Mouse (Mus musculus) gastrocnemius, postnatal 25 days (tissue): ENCODE results near the gene Tmem82. TPM values are rescaled to one million over a fixed set of nuclear protein-coding genes. Genes with fewer than 3 reads are reported as not detected.

ENCODE experiments used
- DNase-seq: peaks from one replicate; pipeline ENCODE4 v3.0.0; 2022
- total RNA-seq, 2 experiments: library from RNA; stranded (reverse); gene quantifications; 1 replicate in 1 of 2; 2 replicates in 1 of 2; pipeline ENCODE4 v1.2.3; 2021

Gene Tmem82
- total RNA-seq, 2 experiments from 2014 or later: 1.2 to 2.3 TPM

DNA sequence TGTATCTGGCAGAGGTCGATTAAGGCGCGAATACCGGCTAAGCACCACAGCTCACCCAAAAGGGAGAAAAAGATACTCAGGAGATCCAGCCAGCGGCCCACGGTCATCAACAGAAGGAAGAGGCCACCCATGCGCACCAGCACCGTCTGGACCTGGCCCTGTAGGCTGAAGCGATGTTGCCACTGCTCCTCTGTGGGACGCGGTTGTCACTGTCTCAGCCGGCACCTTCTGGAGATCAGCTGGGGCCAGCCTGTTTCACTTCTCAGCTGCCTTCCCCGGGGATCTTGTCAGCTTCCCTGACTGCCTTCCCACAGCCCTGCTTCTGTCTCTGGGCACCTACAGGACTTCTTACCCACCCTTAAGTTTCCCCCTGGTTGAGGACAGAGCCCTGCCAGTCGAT lies 3.5 kb downstream of the Tmem82 start:
- DNase-seq: no peak

DNA sequence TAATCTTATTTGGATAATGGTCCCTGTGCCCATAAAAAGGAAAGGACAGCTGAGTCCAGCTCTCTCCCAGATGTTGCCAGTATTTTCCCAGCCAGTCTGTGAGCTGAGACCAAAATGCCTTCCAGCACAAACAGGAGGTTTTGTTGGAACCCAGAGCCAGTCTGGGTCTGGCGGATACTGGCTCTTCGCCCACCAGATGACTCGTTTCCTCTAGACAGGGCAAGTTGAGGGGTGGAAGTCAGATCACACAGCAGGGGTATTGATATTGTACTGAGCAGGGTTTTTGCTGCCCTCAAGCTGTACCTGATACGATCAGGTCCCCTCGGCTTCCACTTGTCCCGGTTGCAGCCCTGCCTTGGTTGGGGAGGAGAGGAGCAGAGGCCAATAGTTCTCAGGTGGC lies 8.9 kb downstream of the Tmem82 start:
- DNase-seq: no peak

DNA sequence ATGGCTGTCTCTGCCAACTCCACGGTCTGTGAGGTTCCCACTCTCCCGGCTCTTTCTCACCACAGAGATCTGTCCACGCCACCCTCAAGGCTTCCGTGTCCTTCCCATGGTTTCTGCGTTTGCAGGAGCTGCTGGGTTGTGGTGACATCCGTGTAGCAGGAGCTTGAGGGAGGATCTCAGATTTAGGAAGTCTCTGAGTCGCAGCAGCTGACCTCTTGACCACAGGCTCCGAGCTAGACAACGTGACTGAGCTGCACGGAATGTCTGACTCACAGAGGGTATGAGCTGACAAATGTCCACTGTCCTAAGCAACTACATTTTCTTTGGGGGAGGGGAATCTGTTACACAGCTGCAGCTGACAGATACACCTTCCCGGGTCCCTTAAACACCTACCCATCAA lies 12.6 kb downstream of the Tmem82 start, which contains the start of gene Fblim1:
Gene Fblim1, minus strand, starts transcription at position 236 of the 400 bp plus-strand sequence.
- DNase-seq: no peak

DNA sequence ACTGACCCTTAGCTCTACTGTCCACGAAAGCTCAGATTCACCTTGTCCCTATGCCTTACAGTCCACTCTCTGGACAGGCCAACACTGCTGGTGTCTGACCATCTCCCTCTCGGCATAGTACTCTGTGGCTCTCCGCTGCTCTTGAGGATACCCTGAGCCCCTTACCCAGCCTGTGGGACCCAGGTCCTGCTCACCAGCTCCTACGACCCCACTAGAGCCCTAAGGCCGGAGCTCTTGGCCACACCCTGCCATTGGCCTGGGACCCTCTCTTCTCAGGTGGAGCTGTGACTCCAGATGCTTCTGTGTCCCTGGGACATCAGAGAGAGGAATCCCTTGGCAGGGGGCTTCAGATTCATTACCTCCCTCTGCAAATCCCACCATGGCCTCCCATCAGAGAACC lies 13.0 kb downstream of the Tmem82 start:
- no peak for DNase-seq

- DNase-seq: no peak
These were observed 13.9 kb downstream of the Tmem82 start for GRCm38 (mm10) chr4:141604493-141604892.

GRCm38 (mm10) chr4:141603921-141604320 lies 14.5 kb downstream of the Tmem82 start:
- no peak for DNase-seq

DNA sequence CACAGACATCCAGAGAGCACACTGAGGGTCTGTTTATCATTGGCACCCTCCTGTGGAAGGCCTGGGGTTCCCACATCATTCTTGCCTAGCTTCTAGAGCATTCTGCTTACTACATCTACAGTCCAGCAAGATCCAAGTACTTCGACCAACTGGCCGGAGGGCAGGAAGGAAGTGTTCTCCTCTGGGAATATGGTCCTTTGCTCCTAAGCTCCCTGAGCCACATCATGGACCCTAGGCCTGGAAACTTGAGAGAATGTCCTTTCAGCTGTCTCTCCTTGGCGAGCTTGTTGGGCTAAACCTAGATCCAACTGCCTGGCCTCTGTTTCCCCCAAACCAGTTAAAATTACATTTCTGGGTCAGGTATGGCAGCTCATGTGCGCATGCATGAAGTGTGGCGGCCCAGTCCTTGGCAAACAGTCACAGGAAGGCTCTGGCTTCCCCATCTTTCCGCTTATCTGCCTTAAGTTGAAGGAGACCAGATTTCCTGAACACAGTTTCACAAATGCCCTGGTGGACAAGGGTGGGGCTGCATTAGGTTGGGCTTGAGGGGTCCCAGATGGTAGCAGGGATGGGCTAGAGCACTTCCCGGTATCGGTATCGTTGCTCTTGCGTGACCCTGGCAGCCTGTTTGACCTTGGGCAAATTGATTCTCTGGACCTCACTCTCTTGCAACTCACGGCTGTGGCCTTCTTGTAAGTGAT lies 15.8 kb downstream of the Tmem82 start:
- DNase-seq: no peak

GRCm38 (mm10) chr4:141601148-141601862 lies 17.1 kb downstream of the Tmem82 start:
- DNase-seq: no peak

GRCm38 (mm10) chr4:141600364-141600763 lies 18.1 kb downstream of the Tmem82 start:
- no peak for DNase-seq

DNA sequence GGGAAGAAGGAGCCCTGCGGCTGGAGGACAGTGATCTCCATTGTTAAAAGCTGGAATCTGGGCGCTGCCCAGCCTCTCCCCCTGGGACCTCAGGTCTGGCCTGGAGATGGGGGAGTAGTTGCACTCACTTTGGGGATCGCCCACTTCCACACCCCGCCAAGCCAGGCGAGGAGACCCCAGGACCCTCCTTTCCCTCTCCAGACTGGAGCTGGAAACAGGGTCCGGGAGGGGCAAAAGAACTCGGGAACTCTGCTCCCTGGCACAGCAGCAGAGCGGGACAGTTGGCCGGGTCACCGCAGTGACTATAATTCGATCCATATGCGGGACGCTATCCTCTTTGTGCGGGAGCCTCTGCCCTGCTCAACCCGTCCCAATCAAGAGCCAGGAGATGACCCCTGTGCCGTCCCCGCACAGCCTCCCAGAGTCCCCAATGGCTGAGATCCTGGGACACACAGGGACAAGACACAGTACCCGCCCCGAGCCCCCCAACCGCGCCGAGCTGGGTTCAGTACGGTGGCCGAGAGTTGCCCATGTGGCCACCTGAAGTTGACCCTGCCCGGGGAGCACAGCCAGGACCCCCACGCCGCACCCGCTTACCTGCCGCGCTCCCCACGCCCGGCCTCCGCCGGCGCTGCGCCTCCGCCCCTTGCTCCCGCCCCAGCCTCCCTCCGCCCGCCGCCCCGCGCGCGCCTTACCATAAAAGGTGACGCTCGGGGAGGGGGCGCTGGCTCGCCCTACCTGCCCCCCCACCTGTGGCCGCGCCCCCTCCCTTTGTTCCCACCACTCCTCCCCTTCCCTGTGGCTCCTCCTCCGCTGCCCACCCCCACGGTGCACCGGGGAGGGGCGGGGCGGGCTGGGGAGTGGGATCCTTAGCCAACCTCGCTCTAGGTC lies 18.9 kb downstream of the Tmem82 start:
- no peak for DNase-seq

GRCm38 (mm10) chr4:141598894-141599250 lies 19.6 kb downstream of the Tmem82 start:
- no peak for DNase-seq

GRCm38 (mm10) chr4:141598199-141598893 lies 20.1 kb downstream of the Tmem82 start:
- no peak for DNase-seq

DNA sequence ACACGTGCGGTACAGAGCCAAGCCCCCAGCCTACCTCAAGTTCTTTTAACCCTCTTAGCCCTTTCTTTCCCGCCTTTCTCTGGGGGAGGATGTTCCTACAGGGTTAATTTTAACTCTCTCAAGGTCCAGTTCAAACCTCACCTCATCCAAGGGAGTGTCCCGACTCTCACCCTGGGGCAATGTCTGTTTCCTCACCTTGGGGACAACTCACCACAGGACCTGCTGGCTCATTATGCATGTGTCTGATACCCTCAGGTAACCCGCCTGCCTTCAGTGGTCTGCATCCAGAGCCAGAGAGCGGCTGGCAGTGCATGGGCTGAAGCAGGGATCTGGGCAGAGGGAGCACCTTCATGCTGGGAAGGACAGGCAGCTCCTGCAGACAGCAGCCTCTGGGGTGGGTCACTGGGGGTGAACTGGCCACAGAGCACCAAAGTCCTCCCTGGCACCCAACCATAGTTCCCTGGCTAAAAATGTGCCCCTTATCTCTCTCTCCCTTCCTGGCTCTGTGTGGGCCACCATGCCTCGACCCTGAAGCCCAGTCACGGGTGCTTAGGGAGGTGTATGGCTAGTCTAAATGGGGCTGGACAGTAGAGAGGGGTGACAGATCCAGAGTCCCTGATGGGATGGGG lies 21.6 kb downstream of the Tmem82 start:
- DNase-seq: no peak

DNA sequence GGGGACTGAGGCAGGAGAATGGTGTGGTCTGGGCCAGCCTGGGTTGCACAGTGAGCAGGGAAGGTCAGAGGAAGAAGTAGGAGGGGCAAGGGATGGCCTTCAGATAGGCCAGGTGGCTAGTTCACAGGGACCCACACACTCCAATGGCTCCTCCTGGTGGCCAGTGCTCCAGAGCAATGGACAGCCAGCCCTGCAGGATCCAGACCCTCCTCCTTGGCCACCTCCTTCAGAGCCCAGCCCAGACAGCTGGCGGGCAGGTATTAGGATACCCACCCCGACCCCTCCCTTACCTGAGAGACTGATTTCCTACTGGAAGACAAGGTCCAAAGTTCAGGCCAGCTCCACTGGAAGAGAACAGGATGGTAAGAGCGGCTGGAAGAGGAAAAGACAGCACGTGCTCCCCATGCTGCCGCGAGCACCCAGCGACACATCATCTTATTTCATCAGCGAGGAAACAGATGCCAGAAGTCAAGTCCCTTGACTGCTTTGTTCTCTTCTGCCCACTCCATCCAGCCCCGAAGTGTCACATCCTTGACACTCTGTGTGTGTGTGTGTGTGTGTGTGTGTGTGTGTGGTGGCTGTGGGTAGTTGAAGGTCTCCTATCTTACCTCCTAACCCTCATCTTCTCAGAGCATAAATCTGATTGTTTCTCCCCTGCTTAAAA lies 22.7 kb downstream of the Tmem82 start:
- no peak for DNase-seq

DNA sequence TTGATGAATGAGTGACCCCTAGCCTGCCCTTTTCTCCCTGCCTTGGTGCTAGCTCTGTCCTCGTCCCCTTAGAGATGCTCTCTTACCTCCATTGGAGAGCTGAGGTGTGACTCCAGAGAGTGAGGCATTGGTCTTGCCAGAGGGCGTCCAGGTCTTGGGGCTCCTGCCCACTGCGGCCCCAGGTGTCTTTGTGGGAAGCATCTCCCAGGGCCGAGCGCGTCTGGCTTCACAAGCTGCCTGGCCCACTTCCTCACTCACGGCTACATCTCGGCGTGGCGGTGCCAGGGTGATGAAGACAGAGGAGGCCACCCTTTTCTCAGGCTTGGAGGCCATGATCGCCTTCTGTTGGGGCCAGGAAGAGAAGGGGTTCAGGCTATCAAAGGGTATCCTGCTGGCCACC lies 23.3 kb downstream of the Tmem82 start:
- DNase-seq: no peak

DNA sequence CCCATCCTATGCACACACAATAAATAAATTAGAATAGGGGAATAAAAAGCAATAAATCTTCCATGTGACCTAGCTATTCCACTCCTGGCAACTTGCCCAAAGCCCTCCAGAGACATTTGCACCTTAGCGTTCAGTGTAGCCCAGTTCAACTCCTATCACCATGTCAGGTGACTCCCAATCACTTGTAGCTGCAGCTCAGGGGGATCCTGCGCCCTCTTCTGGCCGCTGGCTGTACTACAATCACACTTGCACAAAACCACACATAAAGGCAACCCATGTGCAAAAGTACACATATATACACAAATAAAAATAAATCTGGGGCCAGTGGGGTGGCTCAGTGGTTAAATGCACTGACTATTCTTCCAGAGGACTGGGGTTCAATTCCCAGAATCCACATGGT lies 26.9 kb downstream of the Tmem82 start:
- DNase-seq: no peak

- no peak for DNase-seq
These were observed 34.5 kb downstream of the Tmem82 start for GRCm38 (mm10) chr4:141583919-141584318.

DNA sequence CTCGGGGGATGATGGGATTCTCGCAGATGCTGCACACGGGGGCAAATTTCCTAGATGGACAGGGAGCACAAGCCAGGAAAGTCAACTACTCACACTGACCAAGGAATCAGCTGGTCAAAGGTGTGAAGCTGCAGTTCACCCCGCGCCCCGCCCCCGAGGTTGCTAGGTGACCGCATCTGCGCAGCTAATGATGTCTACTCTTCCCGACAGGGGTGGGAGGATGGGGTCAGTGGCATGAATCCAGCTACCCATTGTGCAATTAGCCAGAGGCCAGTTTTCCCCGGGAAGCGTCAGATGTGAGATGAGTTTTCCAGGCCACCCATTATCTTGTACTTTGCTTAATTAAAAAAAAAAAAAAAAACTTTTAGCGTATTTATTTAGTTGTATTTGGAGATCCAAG lies 37.4 kb downstream of the Tmem82 start:
- DNase-seq: peak; percentile 46

DNA sequence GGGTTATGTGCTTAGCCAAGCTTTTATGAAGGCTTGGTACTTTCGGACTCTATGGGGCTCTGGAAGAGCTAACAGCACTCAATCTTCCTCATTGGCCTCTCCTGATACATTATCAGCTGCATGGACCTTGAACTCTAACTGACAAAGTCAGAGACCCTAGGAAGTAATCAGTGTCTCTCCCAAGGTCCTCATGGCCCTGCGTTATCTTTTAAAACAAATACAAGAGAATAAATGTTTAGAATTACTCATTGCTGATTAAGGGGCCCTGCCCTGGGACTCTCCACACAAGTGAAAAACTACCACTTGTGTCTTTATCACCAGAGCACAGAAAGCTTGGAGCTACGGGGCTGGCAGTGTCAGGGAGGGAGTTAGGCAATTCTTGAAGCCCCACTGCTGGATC lies 39.6 kb downstream of the Tmem82 start:
- no peak for DNase-seq

DNA sequence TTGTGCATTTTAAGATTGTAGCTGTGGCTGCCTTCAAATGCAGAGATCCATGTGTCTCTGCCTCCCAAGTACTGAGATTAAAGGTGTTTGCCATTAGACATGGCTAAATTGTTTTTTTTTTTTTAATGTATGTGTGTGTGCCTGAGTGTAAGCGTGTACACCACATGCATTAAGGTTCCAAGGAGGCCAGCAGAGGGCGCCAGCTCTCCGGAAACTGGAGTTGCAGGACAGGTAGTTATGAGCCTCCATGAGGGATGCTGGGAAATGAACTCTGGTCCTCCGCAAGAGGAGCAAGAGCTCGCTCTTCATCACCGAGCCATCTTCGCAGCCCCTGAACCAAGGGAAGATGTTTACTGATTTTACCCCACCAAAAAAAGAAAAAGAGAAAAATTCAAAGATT lies 41.6 kb downstream of the Tmem82 start:
- no peak for DNase-seq

- DNase-seq: no peak
These were observed 42.0 kb downstream of the Tmem82 start for GRCm38 (mm10) chr4:141576404-141576803.
